Mouse (Mus musculus) embryo, embryonic 10.5 days (tissue): ENCODE results near the gene Trim25.
"Not testable (repeated sequence)": the region's sequence is repeated elsewhere in the genome, so short reads cannot be mapped to it uniquely, and the experiment has no call there.

ENCODE experiments used
- DNase-seq: peaks from one replicate; pipeline ENCODE4 v3.0.0-alpha.2; 2015; ENCODE audit warnings: low spot score

Trim25 gene

GRCm38 (mm10) chr11:89024181-89024881 lies 25.2 kb downstream of the Trim25 start:
- no peak for DNase-seq

GRCm38 (mm10) chr11:89025603-89026002 lies 26.4 kb downstream of the Trim25 start:
- no peak for DNase-seq

GRCm38 (mm10) chr11:89026117-89026516 lies 26.9 kb downstream of the Trim25 start:
- no peak for DNase-seq

- DNase-seq = no peak
Measured at GRCm38 (mm10) chr11:89027955-89028361, 28.8 kb downstream of the Trim25 start.

GRCm38 (mm10) chr11:89028871-89029405 lies 29.8 kb downstream of the Trim25 start:
- DNase-seq = no peak

- DNase-seq = no peak
Measured at GRCm38 (mm10) chr11:89030552-89030951, 31.4 kb downstream of the Trim25 start.

- DNase-seq = peak; percentile 19
Measured at GRCm38 (mm10) chr11:89031189-89031588, 32.0 kb downstream of the Trim25 start.

GRCm38 (mm10) chr11:89034592-89034991 lies 35.4 kb downstream of the Trim25 start:
- DNase-seq = no peak

- no peak for DNase-seq
Measured at GRCm38 (mm10) chr11:89035552-89035951, 36.4 kb downstream of the Trim25 start.

- no peak for DNase-seq
Measured at GRCm38 (mm10) chr11:89038496-89038895, 39.3 kb downstream of the Trim25 start.

- peak; percentile 57 for DNase-seq
Measured at GRCm38 (mm10) chr11:89039325-89039724, 40.1 kb downstream of the Trim25 start.

- not testable (repeated sequence) for DNase-seq
Measured at GRCm38 (mm10) chr11:89041073-89041472, 41.9 kb downstream of the Trim25 start.

GRCm38 (mm10) chr11:89043046-89043445 lies 43.9 kb downstream of the Trim25 start:
- DNase-seq = no peak

GRCm38 (mm10) chr11:89045501-89045900 lies 46.3 kb downstream of the Trim25 start:
- DNase-seq = not testable (repeated sequence)

GRCm38 (mm10) chr11:89046021-89046420 lies 46.8 kb downstream of the Trim25 start:
- DNase-seq = no peak

GRCm38 (mm10) chr11:89051767-89052166 lies 52.6 kb downstream of the Trim25 start:
- no peak for DNase-seq

GRCm38 (mm10) chr11:89055931-89056690 lies 56.9 kb downstream of the Trim25 start:
- no peak for DNase-seq

GRCm38 (mm10) chr11:89058515-89059270 lies 59.5 kb downstream of the Trim25 start:
- no peak for DNase-seq

GRCm38 (mm10) chr11:89059919-89060422 lies 60.8 kb downstream of the Trim25 start:
- DNase-seq = peak; percentile 55

GRCm38 (mm10) chr11:89060423-89061089 lies 61.4 kb downstream of the Trim25 start:
- DNase-seq = peak; percentile 92

GRCm38 (mm10) chr11:89061362-89061761 lies 62.2 kb downstream of the Trim25 start:
- no peak for DNase-seq

- no peak for DNase-seq
Measured at GRCm38 (mm10) chr11:89064312-89064711, 65.1 kb downstream of the Trim25 start.
